10 mouse cellular contexts compared by ENCODE assay signal in the genomic region with DNA sequence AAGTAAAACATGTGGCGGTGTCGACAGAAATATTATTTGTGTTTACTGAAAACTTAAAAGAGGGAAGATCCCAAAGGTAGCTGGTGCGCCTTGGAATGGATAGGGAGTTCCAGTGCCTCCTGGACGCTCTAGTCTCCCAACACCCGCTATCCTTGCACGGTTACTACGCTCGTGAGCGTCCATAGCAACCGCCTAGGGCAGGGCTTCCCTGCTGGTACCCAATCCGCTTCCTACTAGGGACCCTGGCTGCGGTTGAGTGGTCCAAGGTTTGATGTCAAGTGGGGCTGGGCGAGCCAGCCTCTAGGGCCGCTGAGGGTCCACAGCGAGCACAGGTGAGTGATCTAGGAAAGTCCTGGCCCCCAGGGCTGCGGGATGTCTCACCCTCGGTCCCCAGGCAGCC. TPM values are rescaled to one million over a fixed set of nuclear protein-coding genes. Genes with fewer than 3 reads are reported as not detected.
DNase-seq lines count a peak whose midpoint lies in the region; ATAC-seq and TF ChIP-seq lines count a peak whose summit lies in the region.
"Had no signal": no experiment of that assay in that cellular context is flagged by ENCODE, and none has a peak within 500 bp of the region (broad histone marks: within the 10 kb centered on the region; RNA-seq: fewer than 3 reads in every experiment).

A gene (plus strand): TSS at position 209 of the 400 bp plus-strand sequence.

- H3K27me3 ChIP-seq in heart, embryonic 12.5 days (replicated peaks) = peaks cover 5% of the 10 kb centered on the region; the same call in 1 of the 2 replicates
- 0 out of 2 replicates have a peak, but pooled peaks cover 3% of the 10 kb centered on the region for H3K27me3 ChIP-seq in midbrain, embryonic 14.5 days (ENCODE audit: control insufficient read depth, insufficient read depth, low read length)

- H3K4me3 ChIP-seq in heart, embryonic 12.5 days = no peak within 1 kb of the TSS
- no peak within 1 kb of the TSS for H3K4me3 ChIP-seq in midbrain, embryonic 14.5 days (replicated peaks; ENCODE audit: low read depth, low read length)
- no peak within 1 kb of the TSS for H3K4me3 ChIP-seq in gastrocnemius, adult 2 months

- TF ChIP-seq CTCF in gastrocnemius, adult 2 months (IDR thresholded peaks at IDR 0.05) = no peak

- intact Hi-C loops in heart, postnatal 25 days (cut with DNase I) = no loop called here
- intact Hi-C loops in left cerebral cortex, postnatal 14 days (cut with DNase I) = no loop called here
- intact Hi-C loops in gastrocnemius, adult 2 months (cut with DNase I) = no loop called here

- H3K9ac ChIP-seq in heart, embryonic 12.5 days = no peak within 1 kb of the TSS
- no peak within 1 kb of the TSS for H3K9ac ChIP-seq in midbrain, embryonic 14.5 days (replicated peaks; ENCODE audit: low read length)

- no peak for ATAC-seq in heart, embryonic 12.5 days (ENCODE audit: insufficient number of reproducible peaks, low FRiP score)
- no peak for ATAC-seq in midbrain, embryonic 14.5 days (ENCODE audit: low FRiP score, low TSS enrichment)

- H3K9me3 ChIP-seq in heart, embryonic 12.5 days (replicated peaks) = no peaks in the 10 kb centered on the region
- no peaks in the 10 kb centered on the region for H3K9me3 ChIP-seq in midbrain, embryonic 14.5 days (ENCODE audit: control insufficient read depth, low read length)

- 12% methylated on average over 17 of the region's 17 CpGs for WGBS in heart, embryonic 12.5 days
- 14% methylated on average over 17 of the region's 17 CpGs for WGBS in midbrain, embryonic 14.5 days

- H3K36me3 ChIP-seq in heart, embryonic 12.5 days = no peaks in the 10 kb centered on the region
- H3K36me3 ChIP-seq in midbrain, embryonic 14.5 days (ENCODE audit: control insufficient read depth, insufficient read depth, low read length) = no peaks in the 10 kb centered on the region

- H3K27ac ChIP-seq in heart, embryonic 12.5 days (ENCODE audit: poor library complexity, severe bottlenecking) = no peak within 1 kb of the TSS
- H3K27ac ChIP-seq in midbrain, embryonic 14.5 days (replicated peaks; ENCODE audit: low read depth, low read length) = no peak within 1 kb of the TSS
- H3K27ac ChIP-seq in gastrocnemius, adult 2 months = no peak within 1 kb of the TSS

- H3K4me2 ChIP-seq in heart, embryonic 12.5 days = peak within 1 kb of the TSS; percentile 39
- peak within 1 kb of the TSS; percentile 33 for H3K4me2 ChIP-seq in midbrain, embryonic 14.5 days (ENCODE audit: low read length)

- no peak for DNase-seq in heart, postnatal 25 days (ENCODE audit: low spot score)
- peak; percentile 54 for DNase-seq in ZHBTc4 (ENCODE audit: low read depth, low spot score)
- DNase-seq in forelimb bud, embryonic 11.5 days (ENCODE audit: low read depth, low spot score) = peak; percentile 61
- peak; percentile 53 for DNase-seq in midbrain, embryonic 14.5 days
- DNase-seq in left cerebral cortex, postnatal 14 days (ENCODE audit: low spot score in 2 of 2) = no peak
- no peak for DNase-seq in Muller cell, postnatal 12 days (ENCODE audit: inconsistent ontology term)
- DNase-seq in gastrocnemius, adult 2 months = no peak

- peaks cover 4% of the 10 kb centered on the region; the same call in 1 of the 2 replicates for H3K4me1 ChIP-seq in heart, embryonic 12.5 days (replicated peaks)
- H3K4me1 ChIP-seq in midbrain, embryonic 14.5 days (ENCODE audit: control insufficient read depth, insufficient read depth, low read length) = peaks cover 3% of the 10 kb centered on the region; the same call in 1 of the 2 replicates

RNA-seq across cellular contexts. Expression of the gene that starts here (rescaled TPM):
- not detected in 2 replicates for polyA plus RNA-seq in heart, embryonic 12.5 days (2016; fragmentation: Nextera tagmentation; extraction: Ambion mirVana)
- not detected for total RNA-seq in heart, postnatal 25 days (2021)
- polyA plus RNA-seq in midbrain, embryonic 14.5 days (2014; fragmentation: Nextera tagmentation; extraction: Ambion mirVana) = not detected in 2 replicates
- total RNA-seq in left cerebral cortex, postnatal 14 days (2021) = not detected
- not detected for total RNA-seq in gastrocnemius, adult 2 months (2021)
- total RNA-seq: left cerebral cortex, postnatal 36 days had no signal
- polyA plus RNA-seq: heart, embryonic 14.5 days had no signal

Comparison
In these comparisons a context has a peak if more than half of its experiments do, and no peak if none do; other contexts are left out.
1. Peak in DNase-seq and H3K4me2 ChIP-seq in midbrain, embryonic 14.5 days; RNA of the gene not detected or under 1 TPM.
2. DNase-seq: peak in ZHBTc4 (single experiment) and forelimb bud, embryonic 11.5 days (single experiment); none in heart, postnatal 25 days (single experiment), left cerebral cortex, postnatal 14 days (0 of 2), Muller cell, postnatal 12 days (single experiment) and gastrocnemius, adult 2 months (single experiment).